Mouse (Mus musculus) forebrain, embryonic 15.5 days (tissue): Measurements from ENCODE around the gene Hnf1b. TPM values are rescaled to one million over a fixed set of nuclear protein-coding genes. Genes with fewer than 3 reads are reported as not detected.

ENCODE experiments used
- ATAC-seq: fragments of 200-750 bp; cut with Nextera tagmentation; replicated peaks from 2 replicates; pipeline ENCODE4 v1.8.0; 2017; ENCODE audit warnings: mild to moderate bottlenecking, moderate TSS enrichment, moderate library complexity
- H3K27ac ChIP-seq: fragments of 300-500 bp; sonication (generic); replicated peaks from 2 replicates; pipeline ENCODE4 v1.5.1; 2015; ENCODE audit warnings: mild to moderate bottlenecking, inconsistent platforms
- H3K27me3 ChIP-seq: fragments of 300-500 bp; sonication (generic); 2 replicates; pipeline ENCODE4 v1.6.1; 2015; ENCODE audit warnings: inconsistent platforms
- H3K36me3 ChIP-seq: fragments of 300-500 bp; sonication (generic); 2 replicates; pipeline ENCODE4 v1.6.1; 2015; ENCODE audit warnings: mild to moderate bottlenecking, inconsistent platforms
- H3K4me1 ChIP-seq: fragments of 300-500 bp; sonication (generic); 2 replicates; pipeline ENCODE4 v1.6.1; 2015; ENCODE audit warnings: inconsistent platforms
- H3K4me2 ChIP-seq: fragments of 300-500 bp; sonication (generic); replicated peaks from 2 replicates; pipeline ENCODE4 v1.6.1; 2015; ENCODE audit warnings: mild to moderate bottlenecking, inconsistent platforms
- H3K4me3 ChIP-seq: fragments of 300-500 bp; sonication (generic); 2 replicates; pipeline ENCODE4 v1.5.1; 2015; ENCODE audit warnings: mild to moderate bottlenecking, inconsistent platforms
- H3K9ac ChIP-seq: fragments of 300-500 bp; sonication (generic); replicated peaks from 2 replicates; pipeline ENCODE4 v1.6.1; 2015; ENCODE audit warnings: mild to moderate bottlenecking, inconsistent platforms
- H3K9me3 ChIP-seq: fragments of 300-500 bp; sonication (generic); 2 replicates; pipeline ENCODE4 v1.6.1; 2016; ENCODE audit warnings: inconsistent platforms
- WGBS: fragments of 180-500 bp; shearing (Covaris S2); methylation state at CpG from one replicate; pipeline ENCODE4 v1.1.7; 2015; ENCODE audit warnings: mixed read lengths; 5-methylcytosine and 5-hydroxymethylcytosine counted together
- polyA plus RNA-seq: library from polyadenylated mRNA; unstranded; fragments of >200 nt; fragmentation: Nextera tagmentation; extraction: Ambion mirVana; gene quantifications from 2 replicates; pipeline ENCODE4 v1.2.1, GENCODE M21; 2015

The Hnf1b gene
- polyA plus RNA-seq, 1 experiment from 2014 or later: not detected

GRCm38 (mm10) chr11:83883074-83883473 is 33.2 kb downstream of the Hnf1b start:
- no peak overlapping the region for H3K4me2 ChIP-seq
- 81% methylated on average over 6 of the region's 6 CpGs for WGBS
- no peaks in the 10 kb centered on the region for H3K36me3 ChIP-seq
- H3K9me3 ChIP-seq: no peaks in the 10 kb centered on the region
- no peak overlapping the region for H3K9ac ChIP-seq
- no peak for ATAC-seq
- H3K27me3 ChIP-seq: no peaks in the 10 kb centered on the region
- H3K27ac ChIP-seq: no peak overlapping the region
- no peaks in the 10 kb centered on the region for H3K4me1 ChIP-seq
- no peak overlapping the region for H3K4me3 ChIP-seq

GRCm38 (mm10) chr11:83883812-83884211 is 33.9 kb downstream of the Hnf1b start:
- Histone ChIP-seq H3K27me3 (no peaks in the 10 kb centered on the region), H3K4me1 (no peaks in the 10 kb centered on the region), H3K4me2 (no peak overlapping the region), H3K9ac (no peak overlapping the region), H3K9me3 (no peaks in the 10 kb centered on the region), H3K27ac (no peak overlapping the region), H3K36me3 (no peaks in the 10 kb centered on the region), H3K4me3 (no peak overlapping the region)
- 92% methylated on average over 9 of the region's 9 CpGs for WGBS
- no peak for ATAC-seq

- WGBS: 94% methylated on average over 8 of the region's 8 CpGs
- ATAC-seq: no peak
- no peaks in the 10 kb centered on the region for H3K9me3 ChIP-seq
- H3K27me3 ChIP-seq: no peaks in the 10 kb centered on the region
- no peak overlapping the region for H3K27ac ChIP-seq
- H3K36me3 ChIP-seq: no peaks in the 10 kb centered on the region
- no peaks in the 10 kb centered on the region for H3K4me1 ChIP-seq
- no peak overlapping the region for H3K4me3 ChIP-seq
- H3K4me2 ChIP-seq: no peak overlapping the region
- H3K9ac ChIP-seq: no peak overlapping the region
Measured at GRCm38 (mm10) chr11:83885175-83885574, 35.3 kb downstream of the Hnf1b start.

- Histone ChIP-seq H3K36me3 (no peaks in the 10 kb centered on the region), H3K9ac (no peak overlapping the region), H3K9me3 (no peaks in the 10 kb centered on the region), H3K4me1 (no peaks in the 10 kb centered on the region), H3K27ac (no peak overlapping the region), H3K4me2 (no peak overlapping the region), H3K4me3 (no peak overlapping the region), H3K27me3 (no peaks in the 10 kb centered on the region)
- 84% methylated on average over 3 of the region's 3 CpGs for WGBS
- ATAC-seq: no peak
Measured at GRCm38 (mm10) chr11:83886746-83887145, 36.9 kb downstream of the Hnf1b start.

- WGBS: 51% methylated on average over 6 of the region's 6 CpGs
Measured at GRCm38 (mm10) chr11:83891366-83891765, 41.5 kb downstream of the Hnf1b start.

GRCm38 (mm10) chr11:83893325-83893724 is 43.5 kb downstream of the Hnf1b start:
- Histone ChIP-seq H3K27ac (no peak overlapping the region), H3K36me3 (no peaks in the 10 kb centered on the region), H3K9me3 (no peaks in the 10 kb centered on the region), H3K4me1 (no peaks in the 10 kb centered on the region), H3K27me3 (no peaks in the 10 kb centered on the region), H3K9ac (no peak overlapping the region), H3K4me3 (no peak overlapping the region), H3K4me2 (no peak overlapping the region)
- WGBS: 84% methylated on average over 9 of the region's 9 CpGs
- ATAC-seq: no peak

More at GRCm38 (mm10) chr11:83891366-83891765, 41.5 kb downstream of the Hnf1b start:
- no peaks in the 10 kb centered on the region for H3K9me3 ChIP-seq
- no peak for ATAC-seq
- H3K27ac ChIP-seq: no peak overlapping the region
- no peaks in the 10 kb centered on the region for H3K27me3 ChIP-seq
- no peak overlapping the region for H3K4me3 ChIP-seq
- no peaks in the 10 kb centered on the region for H3K36me3 ChIP-seq
- H3K4me1 ChIP-seq: no peaks in the 10 kb centered on the region
- H3K9ac ChIP-seq: no peak overlapping the region
- H3K4me2 ChIP-seq: no peak overlapping the region

- no peak for ATAC-seq
- H3K27ac ChIP-seq: no peak overlapping the region
- H3K4me1 ChIP-seq: no peaks in the 10 kb centered on the region
- no peak overlapping the region for H3K9ac ChIP-seq
- H3K4me2 ChIP-seq: no peak overlapping the region
- no peak overlapping the region for H3K4me3 ChIP-seq
- WGBS: 84% methylated on average over 16 of the region's 16 CpGs
- no peaks in the 10 kb centered on the region for H3K27me3 ChIP-seq
- no peaks in the 10 kb centered on the region for H3K9me3 ChIP-seq
- no peaks in the 10 kb centered on the region for H3K36me3 ChIP-seq
Measured at GRCm38 (mm10) chr11:83896430-83897410, 46.9 kb downstream of the Hnf1b start.

- H3K4me3 ChIP-seq: no peak overlapping the region
- ATAC-seq: no peak
- H3K27ac ChIP-seq: no peak overlapping the region
- 87% methylated on average over 7 of the region's 7 CpGs for WGBS
- H3K4me1 ChIP-seq: no peaks in the 10 kb centered on the region
- no peaks in the 10 kb centered on the region for H3K27me3 ChIP-seq
- H3K9ac ChIP-seq: no peak overlapping the region
- H3K9me3 ChIP-seq: no peaks in the 10 kb centered on the region
- H3K4me2 ChIP-seq: no peak overlapping the region
- no peaks in the 10 kb centered on the region for H3K36me3 ChIP-seq
Measured at GRCm38 (mm10) chr11:83897569-83897968, 47.7 kb downstream of the Hnf1b start.

- no peaks in the 10 kb centered on the region for H3K9me3 ChIP-seq
- ATAC-seq: no peak
- no peaks in the 10 kb centered on the region for H3K27me3 ChIP-seq
- 87% methylated on average over 3 of the region's 3 CpGs for WGBS
- H3K36me3 ChIP-seq: no peaks in the 10 kb centered on the region
- no peak overlapping the region for H3K9ac ChIP-seq
- no peaks in the 10 kb centered on the region for H3K4me1 ChIP-seq
- no peak overlapping the region for H3K4me2 ChIP-seq
- H3K4me3 ChIP-seq: no peak overlapping the region
- H3K27ac ChIP-seq: no peak overlapping the region
Measured at GRCm38 (mm10) chr11:83902812-83903211, 52.9 kb downstream of the Hnf1b start.

- no peak overlapping the region for H3K4me3 ChIP-seq
- H3K36me3 ChIP-seq: no peaks in the 10 kb centered on the region
- no peaks in the 10 kb centered on the region for H3K9me3 ChIP-seq
- no peak for ATAC-seq
- no peaks in the 10 kb centered on the region for H3K4me1 ChIP-seq
- WGBS: 83% methylated on average over 5 of the region's 5 CpGs
- no peak overlapping the region for H3K4me2 ChIP-seq
- H3K27ac ChIP-seq: no peak overlapping the region
- no peak overlapping the region for H3K9ac ChIP-seq
- H3K27me3 ChIP-seq: no peaks in the 10 kb centered on the region
Measured at GRCm38 (mm10) chr11:83905756-83906155, 55.9 kb downstream of the Hnf1b start.

GRCm38 (mm10) chr11:83908376-83908775 is 58.5 kb downstream of the Hnf1b start:
- ATAC-seq: no peak
- no peaks in the 10 kb centered on the region for H3K36me3 ChIP-seq

GRCm38 (mm10) chr11:83913824-83914311 is 64.0 kb downstream of the Hnf1b start:
- H3K27me3 ChIP-seq: no peaks in the 10 kb centered on the region
- no peaks in the 10 kb centered on the region for H3K4me1 ChIP-seq
- no peak overlapping the region for H3K4me3 ChIP-seq
- H3K27ac ChIP-seq: no peak overlapping the region
- no peaks in the 10 kb centered on the region for H3K36me3 ChIP-seq
- no peak for ATAC-seq
- no peaks in the 10 kb centered on the region for H3K9me3 ChIP-seq
- 81% methylated on average over 8 of the region's 8 CpGs for WGBS
- H3K4me2 ChIP-seq: no peak overlapping the region
- no peak overlapping the region for H3K9ac ChIP-seq

More at GRCm38 (mm10) chr11:83908376-83908775, 58.5 kb downstream of the Hnf1b start:
- WGBS: 13% methylated on average over 7 of the region's 7 CpGs
- H3K4me2 ChIP-seq: no peak overlapping the region
- no peak overlapping the region for H3K9ac ChIP-seq
- H3K4me3 ChIP-seq: no peak overlapping the region
- no peaks in the 10 kb centered on the region for H3K9me3 ChIP-seq
- H3K27ac ChIP-seq: no peak overlapping the region
- no peaks in the 10 kb centered on the region for H3K4me1 ChIP-seq
- no peaks in the 10 kb centered on the region for H3K27me3 ChIP-seq
